Mouse (Mus musculus): ENCODE data around the gene Ccna2.
"Not testable (repeated sequence)": the region's sequence is repeated elsewhere in the genome, so short reads cannot be mapped to it uniquely, and the experiment has no call there.

The Ccna2 gene

DNA sequence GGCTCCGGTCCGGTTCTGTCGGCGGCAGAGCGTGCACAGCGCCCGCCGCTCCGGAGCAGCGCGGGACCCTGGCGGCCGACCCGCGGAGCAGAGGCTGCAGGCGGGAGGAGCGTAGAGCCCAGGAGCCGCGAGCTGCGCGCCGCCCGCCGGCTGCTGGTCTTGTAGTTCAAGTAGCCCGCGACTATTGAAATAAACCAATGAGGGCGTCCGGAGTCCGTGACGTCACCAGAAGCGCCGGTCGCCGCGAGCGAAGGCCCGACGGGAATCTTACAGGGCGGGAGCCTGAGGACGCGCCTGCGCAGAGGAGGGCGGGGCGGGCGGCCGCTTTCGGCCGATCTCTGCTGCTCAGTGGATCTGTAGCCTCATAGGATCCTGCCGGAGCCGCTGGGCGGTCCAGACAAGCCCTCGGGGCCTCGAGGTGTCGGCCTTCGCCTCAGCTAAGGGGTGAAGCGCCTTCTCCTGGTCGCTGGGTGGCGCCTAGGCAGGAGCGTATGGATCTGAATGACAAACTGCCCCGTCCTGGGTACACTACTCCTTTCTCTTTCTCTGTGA, at the start of gene Ccna2:
Ccna2 (minus strand) TSS at position 324 of the 552 bp plus-strand sequence.
- peak; percentile 31 for DNase-seq (ENCODE audit: extremely low read depth, low read depth, low spot score)

DNA sequence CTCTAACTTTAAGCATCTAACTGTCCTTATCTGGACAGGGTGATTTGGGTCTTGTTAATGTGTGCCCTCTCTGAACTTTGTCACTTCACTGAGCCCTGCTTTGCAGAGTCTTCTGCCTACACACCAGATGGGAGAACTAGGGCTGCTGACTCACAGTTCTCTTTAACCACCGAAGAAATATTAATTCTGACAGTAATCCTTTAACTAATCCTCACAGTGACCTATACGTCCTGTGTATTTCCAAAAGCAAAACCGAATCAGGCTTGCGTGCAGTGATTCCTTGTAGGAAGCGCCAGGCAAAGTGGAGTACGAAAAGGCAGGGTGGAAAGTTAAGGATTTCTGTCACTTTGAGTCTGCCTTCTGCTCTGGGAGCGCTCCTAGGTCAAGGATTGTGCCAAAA, 46.2 kb upstream of the Ccna2 start:
- no peak for DNase-seq (ENCODE audit: extremely low read depth, low read depth, low spot score)

- DNase-seq (ENCODE audit: extremely low read depth, low read depth, low spot score): no peak
Measured at GRCm38 (mm10) chr3:36613908-36614255, 41.9 kb upstream of the Ccna2 start.

DNA sequence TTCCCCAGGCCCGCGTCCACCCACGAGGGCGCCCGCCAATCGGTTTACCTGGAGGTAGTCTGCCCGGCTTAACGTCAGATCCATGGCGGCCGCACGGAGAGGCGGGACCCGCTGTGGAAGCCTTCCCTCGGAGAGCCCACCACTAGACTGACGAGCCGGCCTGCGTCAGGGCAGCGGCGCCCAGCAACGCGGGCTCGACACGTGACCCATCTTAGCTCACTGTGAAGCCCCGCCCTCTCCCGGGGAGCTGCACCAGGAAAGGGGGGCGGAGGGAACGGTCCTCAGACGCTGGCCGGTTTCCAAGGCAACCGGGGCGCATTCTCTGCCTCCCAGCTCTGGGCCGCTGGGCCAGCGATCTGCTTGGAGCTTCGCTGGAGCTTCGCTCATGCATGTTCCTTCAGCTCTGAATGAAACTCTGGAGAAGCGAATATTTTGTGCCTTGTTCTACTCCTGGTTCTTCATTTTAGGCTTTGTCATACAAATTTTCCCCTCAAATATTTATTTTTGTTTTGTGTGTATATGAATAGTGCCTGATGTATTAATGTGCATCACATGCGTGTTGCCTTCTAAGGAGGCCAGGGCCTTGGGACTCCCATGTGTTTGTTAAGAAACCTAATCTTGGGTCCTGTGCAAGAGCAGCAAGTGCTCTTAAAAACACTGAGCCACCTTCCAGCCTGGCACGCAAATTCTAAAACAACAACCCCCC, 41.4 kb upstream of the Ccna2 start, which contains the start of gene Bbs7:
Bbs7 (minus strand) TSS at position 276 of the 706 bp plus-strand sequence.
- DNase-seq (ENCODE audit: extremely low read depth, low read depth, low spot score): no peak

DNA sequence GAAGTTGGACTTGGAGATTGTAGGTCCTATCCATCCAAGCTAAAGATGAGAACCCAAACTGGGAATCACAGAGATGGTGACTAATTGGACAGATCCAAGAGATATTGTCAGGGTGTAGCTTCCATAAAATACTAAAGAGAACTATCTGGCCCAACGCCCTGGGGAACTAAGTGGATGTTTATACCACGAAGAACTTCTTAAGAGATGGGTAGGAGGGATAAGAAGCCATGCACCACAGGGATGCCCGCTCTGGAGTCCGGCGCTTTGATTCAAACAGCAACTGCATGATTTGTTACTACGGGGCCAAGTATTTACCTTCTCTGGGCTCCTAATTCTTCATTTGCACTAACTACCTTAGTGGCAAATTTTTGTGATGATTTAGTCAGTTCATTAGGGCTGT, 40.7 kb upstream of the Ccna2 start:
- no peak for DNase-seq (ENCODE audit: extremely low read depth, low read depth, low spot score)

DNA sequence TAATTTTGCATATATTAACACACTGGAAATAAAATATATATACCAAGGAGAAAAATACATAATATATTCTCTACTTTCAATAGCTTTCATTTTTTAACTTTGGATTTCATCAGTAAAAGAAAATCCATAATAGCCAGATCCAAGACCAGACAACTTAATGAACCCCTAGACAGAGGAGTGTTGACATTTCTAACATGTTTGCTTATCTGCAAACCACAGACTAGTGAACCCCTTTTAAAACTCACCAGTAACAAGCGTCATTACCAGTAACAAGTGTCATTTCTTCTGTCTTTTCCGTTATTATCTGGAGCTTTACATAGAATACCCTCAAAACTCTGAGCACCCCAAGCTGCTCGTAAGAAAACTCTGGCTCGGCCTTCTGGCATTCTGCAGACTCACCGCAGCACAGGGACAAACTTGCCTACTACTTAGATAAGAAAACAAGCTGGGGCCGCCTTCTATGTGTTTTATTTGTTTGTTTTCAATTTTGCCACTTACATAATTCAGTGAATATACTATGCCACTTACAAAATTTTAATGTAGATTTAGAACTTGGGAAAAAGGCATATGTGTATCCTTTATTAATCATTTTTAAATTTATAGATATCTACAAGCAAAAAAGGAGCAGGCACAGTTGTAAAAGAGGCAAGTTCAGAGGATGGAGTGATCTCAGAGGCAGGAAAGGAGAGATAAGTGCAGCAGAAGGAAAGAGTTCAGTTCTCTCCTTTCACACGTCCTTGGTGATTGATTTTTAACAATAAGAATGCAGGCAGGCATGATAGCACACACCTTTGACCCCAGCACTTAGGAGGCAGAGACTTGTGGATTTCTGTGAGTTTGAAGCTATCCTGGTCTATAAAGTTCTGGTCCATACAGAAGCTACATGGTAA, 34.2 kb upstream of the Ccna2 start:
- no peak for DNase-seq (ENCODE audit: extremely low read depth, low read depth, low spot score)

DNA sequence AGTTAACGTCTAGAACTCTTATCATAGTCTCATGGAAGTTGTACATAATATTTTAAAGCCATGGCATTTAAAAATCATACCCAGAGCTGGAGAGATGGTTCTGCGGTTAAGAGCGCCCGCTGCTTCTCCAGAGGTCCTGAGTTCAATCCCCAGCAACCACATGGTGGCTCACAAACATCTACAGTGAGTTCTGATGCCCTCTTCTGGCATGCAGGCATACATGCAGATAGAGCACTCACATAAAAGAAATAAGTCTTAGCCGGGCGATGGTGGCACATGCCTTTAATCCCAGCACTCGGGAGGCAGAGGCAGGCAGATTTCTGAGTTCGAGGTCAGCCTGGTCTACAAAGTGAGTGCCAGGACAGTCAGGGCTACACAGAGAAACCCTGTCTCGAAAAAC, 27.8 kb upstream of the Ccna2 start:
- not testable (repeated sequence) for DNase-seq (ENCODE audit: extremely low read depth, low read depth, low spot score)

- no peak for DNase-seq (ENCODE audit: extremely low read depth, low read depth, low spot score)
Measured at GRCm38 (mm10) chr3:36598811-36599210, 26.9 kb upstream of the Ccna2 start.

DNA sequence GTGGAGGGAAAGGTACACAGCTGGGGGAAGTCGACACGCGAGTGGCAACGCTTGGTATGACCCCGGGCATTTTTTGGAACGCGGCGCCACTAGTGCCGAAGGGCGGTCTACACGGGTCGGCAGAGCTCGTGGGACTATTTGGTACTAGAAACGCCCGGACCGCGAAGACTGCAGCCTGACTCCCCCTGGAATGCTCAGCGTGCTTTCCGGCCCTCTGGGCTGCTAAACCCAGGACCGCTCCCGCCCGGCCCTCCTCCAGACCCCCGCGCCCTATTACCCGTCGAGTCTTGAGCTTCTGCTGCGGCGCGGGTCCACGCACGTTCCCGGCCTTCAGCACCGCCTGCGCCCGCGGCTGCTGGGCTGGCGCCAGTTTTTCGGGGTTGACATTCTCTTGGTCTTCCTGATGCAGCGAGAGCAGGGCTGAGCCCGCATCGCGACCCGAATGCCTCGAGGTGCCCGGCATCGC, 556 bp downstream of the Ccna2 start:
- DNase-seq (ENCODE audit: extremely low read depth, low read depth, low spot score): no peak

GRCm38 (mm10) chr3:36569836-36570235, 2.1 kb downstream of the Ccna2 start:
- DNase-seq (ENCODE audit: extremely low read depth, low read depth, low spot score): no peak

- no peak for DNase-seq (ENCODE audit: extremely low read depth, low read depth, low spot score)
Measured at GRCm38 (mm10) chr3:36563666-36564065, 8.3 kb downstream of the Ccna2 start.

GRCm38 (mm10) chr3:36559606-36560005, 12.3 kb downstream of the Ccna2 start:
- no peak for DNase-seq (ENCODE audit: extremely low read depth, low read depth, low spot score)

- no peak for DNase-seq (ENCODE audit: extremely low read depth, low read depth, low spot score)
Measured at GRCm38 (mm10) chr3:36557601-36558000, 14.3 kb downstream of the Ccna2 start.

DNA sequence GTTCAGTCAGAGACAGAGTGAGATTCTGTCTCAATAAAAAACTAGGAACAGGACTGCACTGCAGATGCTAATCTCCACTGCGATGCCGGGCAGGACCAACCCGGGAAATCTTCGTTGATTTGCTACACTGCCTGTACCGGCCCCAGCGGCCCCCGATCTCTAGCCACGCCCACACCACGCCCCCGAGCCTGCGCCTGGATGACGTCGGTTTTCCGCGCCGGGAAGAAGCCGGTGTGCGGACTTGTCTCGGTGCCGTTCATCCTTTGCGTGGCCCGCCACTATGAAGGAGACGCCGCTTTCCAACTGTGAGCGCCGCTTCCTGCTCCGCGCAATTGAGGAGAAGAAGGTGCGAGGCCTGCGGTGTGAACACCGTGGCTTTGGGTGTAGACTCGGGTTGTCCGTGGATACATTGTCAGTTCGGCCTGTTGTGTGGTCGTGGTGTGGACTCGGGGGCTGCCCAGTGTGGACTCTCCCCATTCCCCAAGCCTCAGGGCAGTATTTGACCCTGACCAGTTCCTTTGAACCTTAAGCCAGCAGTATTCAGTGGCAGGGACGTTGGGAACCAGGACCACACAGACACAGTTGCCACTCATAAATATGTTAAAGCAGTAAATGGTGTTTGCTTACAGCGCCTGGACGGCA, 19.4 kb downstream of the Ccna2 start, which contains the start of gene Exosc9:
Exosc9 (plus strand) TSS at position 201 of the 642 bp plus-strand sequence.
- DNase-seq (ENCODE audit: extremely low read depth, low read depth, low spot score): no peak

GRCm38 (mm10) chr3:36551851-36552384, 20.0 kb downstream of the Ccna2 start:
- DNase-seq (ENCODE audit: extremely low read depth, low read depth, low spot score): no peak

GRCm38 (mm10) chr3:36551343-36551742, 20.6 kb downstream of the Ccna2 start:
- DNase-seq (ENCODE audit: extremely low read depth, low read depth, low spot score): no peak

DNA sequence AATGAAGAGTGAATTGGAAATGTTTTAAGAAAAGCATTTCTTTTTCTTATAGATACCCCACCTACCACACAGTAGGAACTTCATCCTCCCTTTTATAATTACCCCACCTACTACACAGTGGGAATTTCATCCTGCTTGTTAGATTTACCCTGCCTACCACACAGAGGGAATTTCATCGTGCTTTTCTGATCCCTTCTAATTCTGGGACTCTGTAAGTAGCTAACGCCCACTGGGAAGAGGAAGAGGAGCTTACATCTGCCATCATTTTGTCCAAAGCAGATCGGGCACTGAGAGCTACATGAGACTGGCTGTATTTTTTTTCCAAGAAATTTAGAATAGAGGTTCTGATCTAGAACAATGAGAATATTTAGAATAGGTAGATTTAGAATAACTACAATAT, 27.0 kb downstream of the Ccna2 start:
- no peak for DNase-seq (ENCODE audit: extremely low read depth, low read depth, low spot score)

GRCm38 (mm10) chr3:36541399-36541798, 30.6 kb downstream of the Ccna2 start:
- no peak for DNase-seq (ENCODE audit: extremely low read depth, low read depth, low spot score)

DNA sequence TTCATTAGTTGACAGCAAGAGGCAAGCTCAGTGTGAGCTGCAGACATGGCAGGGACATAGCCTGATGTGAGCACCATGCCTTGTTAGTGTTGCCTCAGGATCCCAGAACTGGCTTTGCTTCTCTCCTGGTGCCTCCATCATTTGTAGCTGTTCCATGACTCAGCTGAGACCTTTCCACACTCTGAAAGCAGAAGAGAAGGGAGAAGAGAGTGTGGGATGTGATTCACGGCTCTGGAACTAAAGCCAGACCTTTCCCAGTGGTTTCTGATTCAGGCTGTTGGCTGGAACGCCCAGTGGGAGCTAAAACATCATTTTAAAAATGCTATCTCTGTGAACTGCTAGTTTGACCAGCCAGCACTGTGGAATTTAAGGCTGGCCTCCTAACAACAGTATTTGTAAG, 31.2 kb downstream of the Ccna2 start:
- no peak for DNase-seq (ENCODE audit: extremely low read depth, low read depth, low spot score)

DNA sequence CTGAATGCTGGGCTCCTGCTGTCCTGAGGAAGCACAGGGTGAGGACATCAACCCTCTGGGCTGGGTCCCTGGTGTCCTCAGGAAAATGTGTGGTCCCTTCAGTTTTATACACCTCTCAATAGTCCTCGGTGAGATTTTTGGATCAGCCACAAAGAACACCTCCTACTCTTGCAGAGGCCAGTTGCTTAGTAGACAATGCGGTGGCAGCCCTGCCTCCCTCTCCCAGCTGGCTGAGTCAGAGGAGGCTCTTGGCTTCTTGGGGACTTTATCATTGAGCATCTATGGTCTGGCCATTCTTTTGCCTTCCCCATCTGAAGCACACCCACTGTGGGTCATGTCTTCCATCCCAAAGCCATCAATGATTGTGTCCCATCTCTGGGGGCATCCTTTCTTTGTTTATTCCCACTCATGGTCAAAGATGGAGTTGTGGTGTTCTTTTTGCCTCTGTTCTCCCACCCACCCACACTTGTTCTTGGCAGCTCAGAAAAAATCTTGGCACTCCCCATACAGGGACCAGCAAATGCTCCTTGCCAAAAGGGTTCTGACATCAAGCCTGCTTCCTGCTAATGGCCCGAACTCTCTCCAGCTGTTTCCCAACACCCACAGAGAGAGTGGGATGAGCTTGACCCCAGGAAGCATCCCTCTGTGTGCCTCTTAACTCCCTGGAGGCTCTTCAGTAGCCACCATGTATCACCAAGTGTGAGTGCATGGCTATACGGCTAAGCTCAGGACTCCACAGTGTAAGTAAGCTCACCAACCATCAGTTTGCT, 34.1 kb downstream of the Ccna2 start:
- no peak for DNase-seq (ENCODE audit: extremely low read depth, low read depth, low spot score)
